Mouse (Mus musculus): ENCODE measurements at regions not wholly inside any gene's neighbourhood (a gene's known extent, or its start where the extent isn't known, plus 50 kb on each side); places are given as distances from the start of the nearest gene placed in this dataset.

GRCm38 (mm10) chr16:58349802-58350201 lies 58.4 kb upstream of the Dcbld2 start:
- H3K9ac ChIP-seq (ENCODE audit: low read length) = no peak overlapping the region
- H3K4me3 ChIP-seq (ENCODE audit: low read length) = no peak overlapping the region
- WGBS = 23% methylated on average over 2 of the region's 2 CpGs
- peak; percentile 61 for ATAC-seq (replicated peaks; ENCODE audit: extremely low read depth, insufficient read depth, low FRiP score)
- no peaks in the 10 kb centered on the region for H3K27me3 ChIP-seq (ENCODE audit: control insufficient read depth, insufficient read depth, low read length)
- peaks cover 15% of the 10 kb centered on the region for H3K4me1 ChIP-seq (ENCODE audit: control insufficient read depth, insufficient read depth, low read length)
- peak overlapping the region; percentile 71 for H3K27ac ChIP-seq (ENCODE audit: low read length)
- H3K9me3 ChIP-seq (replicated peaks; ENCODE audit: control insufficient read depth, low read length) = no peaks in the 10 kb centered on the region
- H3K36me3 ChIP-seq (ENCODE audit: control insufficient read depth, insufficient read depth) = no peaks in the 10 kb centered on the region
- peak overlapping the region; percentile 31; the same call in 1 of the 2 replicates for H3K4me2 ChIP-seq (ENCODE audit: low read depth, low read length)

DNA sequence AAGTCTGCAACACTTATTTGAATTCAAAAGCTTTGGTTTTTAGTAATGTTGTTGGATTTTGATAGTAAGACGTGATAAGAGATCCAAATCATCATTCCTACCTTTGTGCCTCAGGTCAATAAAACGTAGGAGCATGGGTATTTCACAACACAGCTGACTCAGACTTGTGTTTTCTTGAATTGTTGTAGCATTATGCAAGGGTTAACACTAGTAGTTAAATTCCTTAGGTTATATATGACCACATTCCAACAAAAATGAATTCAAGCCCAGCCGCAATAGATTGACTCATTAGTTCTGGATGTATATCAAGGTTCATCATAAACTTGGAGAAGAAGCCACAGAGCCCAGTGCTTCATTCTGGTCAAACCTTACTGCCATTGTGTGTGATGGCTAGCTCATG lies 56.1 kb upstream of the Dcbld2 start:
- H3K4me2 ChIP-seq (ENCODE audit: low read depth, low read length) = no peak overlapping the region
- H3K4me1 ChIP-seq (ENCODE audit: control insufficient read depth, insufficient read depth, low read length) = peaks cover 15% of the 10 kb centered on the region
- ATAC-seq (replicated peaks; ENCODE audit: extremely low read depth, insufficient read depth, low FRiP score) = no peak

GRCm38 (mm10) chr16:58354551-58354950 lies 53.7 kb upstream of the Dcbld2 start:
- H3K9ac ChIP-seq (ENCODE audit: low read length) = no peak overlapping the region
- ATAC-seq (replicated peaks; ENCODE audit: extremely low read depth, insufficient read depth, low FRiP score) = no peak

More for the DNA sequence above, 56.1 kb upstream of the Dcbld2 start:
- no peaks in the 10 kb centered on the region for H3K9me3 ChIP-seq (replicated peaks; ENCODE audit: control insufficient read depth, low read length)
- H3K27ac ChIP-seq (ENCODE audit: low read length) = no peak overlapping the region
- no peaks in the 10 kb centered on the region for H3K36me3 ChIP-seq (ENCODE audit: control insufficient read depth, insufficient read depth)
- H3K9ac ChIP-seq (ENCODE audit: low read length) = no peak overlapping the region
- WGBS = 76% methylated on average over 3 of the region's 3 CpGs
- H3K4me3 ChIP-seq (ENCODE audit: low read length) = no peak overlapping the region
- H3K27me3 ChIP-seq (ENCODE audit: control insufficient read depth, insufficient read depth, low read length) = no peaks in the 10 kb centered on the region

More at GRCm38 (mm10) chr16:58354551-58354950, 53.7 kb upstream of the Dcbld2 start:
- Histone ChIP-seq H3K9me3 (replicated peaks; ENCODE audit: control insufficient read depth, low read length) (no peaks in the 10 kb centered on the region), H3K4me1 (ENCODE audit: control insufficient read depth, insufficient read depth, low read length) (peaks cover 7% of the 10 kb centered on the region), H3K27ac (ENCODE audit: low read length) (no peak overlapping the region), H3K4me2 (ENCODE audit: low read depth, low read length) (no peak overlapping the region), H3K4me3 (ENCODE audit: low read length) (no peak overlapping the region), H3K36me3 (ENCODE audit: control insufficient read depth, insufficient read depth) (no peaks in the 10 kb centered on the region), H3K27me3 (ENCODE audit: control insufficient read depth, insufficient read depth, low read length) (no peaks in the 10 kb centered on the region)
- WGBS = 59% methylated on average over 6 of the region's 6 CpGs

Data from heart, embryonic 16.5 days (tissue).